Comparison of ENCODE assay signal across 8 mouse cellular contexts in the genomic region with DNA sequence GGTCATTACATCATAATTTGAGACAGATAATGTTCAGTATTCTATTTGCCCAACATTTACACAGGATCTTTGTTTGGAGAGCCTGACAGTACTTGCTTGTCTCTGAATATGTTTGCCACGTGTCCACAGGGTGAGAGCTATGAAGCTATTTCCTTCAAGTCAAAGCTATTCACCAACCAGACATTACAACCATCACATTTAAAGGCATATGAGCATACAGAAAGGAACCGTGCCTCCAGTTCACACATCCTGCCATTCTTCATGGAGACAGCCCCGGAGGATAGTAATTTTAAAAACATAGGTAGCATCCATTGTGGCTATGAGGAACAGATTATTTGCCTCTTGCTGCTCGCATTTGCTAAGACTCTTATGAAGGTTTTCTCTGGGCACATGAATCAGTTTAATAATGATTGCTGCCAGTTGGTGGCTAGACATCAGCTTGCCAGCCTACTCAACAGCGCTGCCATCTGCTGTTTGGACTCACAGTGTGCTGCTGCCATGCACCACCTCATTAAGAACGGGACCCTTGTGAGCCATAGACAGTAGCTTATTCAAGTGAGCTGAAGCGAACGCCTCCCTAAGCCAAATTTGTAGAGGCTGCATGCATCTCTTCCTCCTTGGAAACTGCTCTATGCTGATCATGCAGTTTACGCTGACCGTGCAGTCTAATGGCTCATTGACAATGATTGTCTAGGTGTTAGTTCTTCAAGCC.
DNase-seq lines count a peak whose midpoint lies in the region; ATAC-seq and TF ChIP-seq lines count a peak whose summit lies in the region.

No protein-coding gene starts in this region.

- TF ChIP-seq CTCF in heart, postnatal 0 days (IDR thresholded peaks at IDR 0.05; ENCODE audit: low read depth), result peak; percentile 47
- TF ChIP-seq CTCF in E14TG2a.4 (conservative IDR thresholded peaks at IDR 0.05; ENCODE audit: low read length), result 0 out of 2 replicates have a peak, but pooled peaks have one; percentile 5

- 70% methylated on average over 10 of the region's 10 CpGs for WGBS in heart, postnatal 0 days
- WGBS in hindbrain, embryonic 14.5 days, result 40% methylated on average over 10 of the region's 10 CpGs
- WGBS in midbrain, embryonic 14.5 days, result 66% methylated on average over 10 of the region's 10 CpGs

- no peak overlapping the region for H3K4me3 ChIP-seq in heart, postnatal 0 days (ENCODE audit: low read depth, low read length)
- no peak overlapping the region for H3K4me3 ChIP-seq in E14TG2a.4 (replicated peaks; ENCODE audit: low read length)
- no peak overlapping the region for H3K4me3 ChIP-seq in hindbrain, embryonic 14.5 days (replicated peaks; ENCODE audit: low read length)
- no peak overlapping the region for H3K4me3 ChIP-seq in midbrain, embryonic 14.5 days (replicated peaks; ENCODE audit: low read depth, low read length)

- no peaks in the 10 kb centered on the region for H3K9me3 ChIP-seq in heart, postnatal 0 days (replicated peaks; ENCODE audit: control insufficient read depth, low read length)
- H3K9me3 ChIP-seq in E14TG2a.4 (ENCODE audit: low read length), result no peaks in the 10 kb centered on the region
- H3K9me3 ChIP-seq in hindbrain, embryonic 14.5 days (ENCODE audit: control insufficient read depth, low read length), result no peaks in the 10 kb centered on the region
- H3K9me3 ChIP-seq in midbrain, embryonic 14.5 days (ENCODE audit: control insufficient read depth, low read length), result no peaks in the 10 kb centered on the region

- H3K27me3 ChIP-seq in heart, postnatal 0 days (ENCODE audit: control insufficient read depth, insufficient read depth, low read length), result no peaks in the 10 kb centered on the region
- no peaks in the 10 kb centered on the region for H3K27me3 ChIP-seq in E14TG2a.4 (ENCODE audit: insufficient read depth, low read length)
- no peaks in the 10 kb centered on the region for H3K27me3 ChIP-seq in hindbrain, embryonic 14.5 days (ENCODE audit: control insufficient read depth, insufficient read depth, low read length)
- no peaks in the 10 kb centered on the region for H3K27me3 ChIP-seq in midbrain, embryonic 14.5 days (ENCODE audit: control insufficient read depth, insufficient read depth, low read length)

- DNase-seq in heart, postnatal 0 days (ENCODE audit: low spot score), result peak; percentile 10
- DNase-seq in heart, adult 11 months, result no peak
- DNase-seq in cerebellum, adult 9-11 months, result peak; percentile 61
- peak; percentile 68 for DNase-seq in hindbrain, embryonic 14.5 days (ENCODE audit: low spot score)
- DNase-seq in midbrain, embryonic 14.5 days, result peak; percentile 75
- DNase-seq in urinary bladder, adult 2 months (ENCODE audit: low spot score), result no peak
- DNase-seq in T-cell, adult 2 months (ENCODE audit: low spot score), result no peak

- H3K9ac ChIP-seq in heart, postnatal 0 days (replicated peaks; ENCODE audit: low read depth, low read length), result no peak overlapping the region
- H3K9ac ChIP-seq in hindbrain, embryonic 14.5 days, result no peak overlapping the region
- no peak overlapping the region for H3K9ac ChIP-seq in midbrain, embryonic 14.5 days (replicated peaks; ENCODE audit: low read length)

- H3K27ac ChIP-seq in heart, postnatal 0 days (ENCODE audit: low read depth), result no peak overlapping the region
- no peak overlapping the region for H3K27ac ChIP-seq in hindbrain, embryonic 14.5 days
- H3K27ac ChIP-seq in midbrain, embryonic 14.5 days (replicated peaks; ENCODE audit: low read depth, low read length), result no peak overlapping the region

- no peak overlapping the region for H3K4me2 ChIP-seq in heart, postnatal 0 days (ENCODE audit: low read depth, low read length)
- 0 out of 2 replicates have a peak overlapping the region, but pooled peaks have one; percentile 9 for H3K4me2 ChIP-seq in hindbrain, embryonic 14.5 days (replicated peaks)
- no peak overlapping the region for H3K4me2 ChIP-seq in midbrain, embryonic 14.5 days (ENCODE audit: low read length)

- H3K36me3 ChIP-seq in heart, postnatal 0 days (replicated peaks; ENCODE audit: control insufficient read depth, insufficient read depth, low read length), result no peaks in the 10 kb centered on the region
- no peaks in the 10 kb centered on the region for H3K36me3 ChIP-seq in E14TG2a.4 (ENCODE audit: insufficient read depth, low read length)
- no peaks in the 10 kb centered on the region for H3K36me3 ChIP-seq in hindbrain, embryonic 14.5 days (replicated peaks; ENCODE audit: control insufficient read depth, insufficient read depth)
- no peaks in the 10 kb centered on the region for H3K36me3 ChIP-seq in midbrain, embryonic 14.5 days (ENCODE audit: control insufficient read depth, insufficient read depth, low read length)

- TF ChIP-seq EP300 in heart, postnatal 0 days (IDR thresholded peaks at IDR 0.05; ENCODE audit: low read depth), result no peak

- H3K4me1 ChIP-seq in heart, postnatal 0 days (ENCODE audit: control insufficient read depth, insufficient read depth), result no peaks in the 10 kb centered on the region
- no peaks in the 10 kb centered on the region for H3K4me1 ChIP-seq in E14TG2a.4 (replicated peaks; ENCODE audit: low read depth, low read length)
- 0 out of 2 replicates have a peak, but pooled peaks cover 3% of the 10 kb centered on the region for H3K4me1 ChIP-seq in hindbrain, embryonic 14.5 days (replicated peaks; ENCODE audit: control insufficient read depth, insufficient read depth, low read length)
- no peaks in the 10 kb centered on the region for H3K4me1 ChIP-seq in midbrain, embryonic 14.5 days (ENCODE audit: control insufficient read depth, insufficient read depth, low read length)

- ATAC-seq in heart, postnatal 0 days (ENCODE audit: insufficient read depth, low read depth), result no peak
- ATAC-seq in hindbrain, embryonic 14.5 days (ENCODE audit: low FRiP score), result peak; percentile 95
- peak; percentile 64; the same call in 1 of the 2 replicates for ATAC-seq in midbrain, embryonic 14.5 days (ENCODE audit: low FRiP score, low TSS enrichment)

Comparison
In these comparisons a context has a peak if more than half of its experiments do, and no peak if none do; other contexts are left out.
1. DNase-seq: peak in heart, postnatal 0 days (single experiment), cerebellum, adult 9-11 months (single experiment), hindbrain, embryonic 14.5 days (single experiment) and midbrain, embryonic 14.5 days (single experiment); none in heart, adult 11 months (single experiment), urinary bladder, adult 2 months (single experiment) and T-cell, adult 2 months (single experiment).